Mouse (Mus musculus): Measurements from ENCODE around the gene Nacc1. TPM values are rescaled to one million over a fixed set of nuclear protein-coding genes. Genes with fewer than 3 reads are reported as not detected.
A peak's percentile ranks its signal among the peaks of the same experiment; 100 is the strongest.

Gene Nacc1
- polyA plus RNA-seq, 1 experiment from 2014 or later = 16.1 TPM

GRCm38 (mm10) chr8:84713381-84713780 lies 25.7 kb upstream of the Nacc1 start:
- Histone ChIP-seq H3K9me3 (replicated peaks) (no peaks in the 10 kb centered on the region), H3K4me3 (no peak overlapping the region; the same call in 1 of the 2 replicates), H3K9ac (peak overlapping the region; percentile 57), H3K4me1 (peaks cover 84% of the 10 kb centered on the region), H3K36me3 (ENCODE audit: poor library complexity, severe bottlenecking) (peaks cover 24% of the 10 kb centered on the region), H3K4me2 (peak overlapping the region; percentile 12; the same call in 1 of the 2 replicates), H3K27ac (peak overlapping the region; percentile 98), H3K27me3 (peaks cover 16% of the 10 kb centered on the region; the same call in 1 of the 2 replicates)
- no peak for ATAC-seq
- WGBS = 26% methylated on average over 4 of the region's 4 CpGs

- peak overlapping the region; percentile 98 for H3K27ac ChIP-seq
- 2% methylated on average over 3 of the region's 3 CpGs for WGBS
- H3K9ac ChIP-seq = peak overlapping the region; percentile 57
- 0 out of 2 replicates have a peak overlapping the region, but pooled peaks have one; percentile 7 for H3K4me2 ChIP-seq
- no peaks in the 10 kb centered on the region for H3K9me3 ChIP-seq (replicated peaks)
- H3K4me3 ChIP-seq = no peak overlapping the region
- peaks cover 90% of the 10 kb centered on the region for H3K4me1 ChIP-seq
- H3K27me3 ChIP-seq = peaks cover 22% of the 10 kb centered on the region
- peaks cover 28% of the 10 kb centered on the region for H3K36me3 ChIP-seq (ENCODE audit: poor library complexity, severe bottlenecking)
- ATAC-seq = peak; percentile 19; the same call in 1 of the 2 replicates
Measured at GRCm38 (mm10) chr8:84712759-84713120, 25.1 kb upstream of the Nacc1 start.

- H3K4me1 ChIP-seq = peaks cover 93% of the 10 kb centered on the region
- peak overlapping the region; percentile 54; the same call in 1 of the 2 replicates for H3K9ac ChIP-seq
- H3K27me3 ChIP-seq = peaks cover 27% of the 10 kb centered on the region
- peaks cover 30% of the 10 kb centered on the region for H3K36me3 ChIP-seq (ENCODE audit: poor library complexity, severe bottlenecking)
- H3K4me2 ChIP-seq = peak overlapping the region; percentile 10
- H3K9me3 ChIP-seq (replicated peaks) = no peaks in the 10 kb centered on the region
- H3K27ac ChIP-seq = peak overlapping the region; percentile 98
- no peak overlapping the region for H3K4me3 ChIP-seq
- WGBS = 4% methylated on average over 10 of the region's 11 CpGs
- peak; percentile 85 for ATAC-seq
Measured at GRCm38 (mm10) chr8:84711933-84712758, 24.5 kb upstream of the Nacc1 start.

- no peak overlapping the region for H3K4me3 ChIP-seq
- H3K9ac ChIP-seq = peak overlapping the region; percentile 54; the same call in 1 of the 2 replicates
- peaks cover 30% of the 10 kb centered on the region for H3K27me3 ChIP-seq
- H3K9me3 ChIP-seq (replicated peaks) = no peaks in the 10 kb centered on the region
- peak overlapping the region; percentile 10 for H3K4me2 ChIP-seq
- H3K36me3 ChIP-seq (ENCODE audit: poor library complexity, severe bottlenecking) = peaks cover 24% of the 10 kb centered on the region
- H3K27ac ChIP-seq = peak overlapping the region; percentile 98
- no peak for ATAC-seq
- H3K4me1 ChIP-seq = peaks cover 94% of the 10 kb centered on the region
- 46% methylated on average over 3 of the region's 3 CpGs for WGBS
Measured at GRCm38 (mm10) chr8:84711312-84711711, 23.6 kb upstream of the Nacc1 start.

GRCm38 (mm10) chr8:84709931-84710330 lies 22.3 kb upstream of the Nacc1 start:
- Histone ChIP-seq H3K36me3 (ENCODE audit: poor library complexity, severe bottlenecking) (peaks cover 18% of the 10 kb centered on the region), H3K4me1 (peaks cover 95% of the 10 kb centered on the region), H3K27me3 (peaks cover 38% of the 10 kb centered on the region), H3K4me2 (0 out of 2 replicates have a peak overlapping the region, but pooled peaks have one; percentile 3), H3K9me3 (replicated peaks) (no peaks in the 10 kb centered on the region), H3K9ac (peak overlapping the region; percentile 52), H3K27ac (peak overlapping the region; percentile 98), H3K4me3 (no peak overlapping the region)
- ATAC-seq = no peak
- 88% methylated on average over 1 of the region's 1 CpGs for WGBS

- WGBS = 6% methylated on average over 12 of the region's 12 CpGs
- peak; percentile 76 for ATAC-seq
- peaks cover 93% of the 10 kb centered on the region for H3K4me1 ChIP-seq
- no peak overlapping the region for H3K4me3 ChIP-seq
- H3K27ac ChIP-seq = peak overlapping the region; percentile 98
- peak overlapping the region; percentile 0; the same call in 1 of the 2 replicates for H3K9ac ChIP-seq
- no peaks in the 10 kb centered on the region for H3K9me3 ChIP-seq (replicated peaks)
- peak overlapping the region; percentile 3; the same call in 1 of the 2 replicates for H3K4me2 ChIP-seq
- peaks cover 14% of the 10 kb centered on the region for H3K36me3 ChIP-seq (ENCODE audit: poor library complexity, severe bottlenecking)
- peaks cover 44% of the 10 kb centered on the region for H3K27me3 ChIP-seq
Measured at GRCm38 (mm10) chr8:84708774-84709475, 21.3 kb upstream of the Nacc1 start.

- Histone ChIP-seq H3K9me3 (replicated peaks) (no peaks in the 10 kb centered on the region), H3K4me2 (peak overlapping the region; percentile 56), H3K9ac (peak overlapping the region; percentile 72), H3K36me3 (ENCODE audit: poor library complexity, severe bottlenecking) (peaks cover 15% of the 10 kb centered on the region; the same call in 1 of the 2 replicates), H3K27ac (peak overlapping the region; percentile 98), H3K4me3 (peak overlapping the region; percentile 35), H3K27me3 (peaks cover 52% of the 10 kb centered on the region), H3K4me1 (peaks cover 90% of the 10 kb centered on the region)
- 5% methylated on average over 15 of the region's 15 CpGs for whole genome bisulfite sequencing
- no peak for ATAC-seq
Measured at GRCm38 (mm10) chr8:84708071-84708541, 20.4 kb upstream of the Nacc1 start.

- peak overlapping the region; percentile 98 for H3K27ac ChIP-seq
- H3K9ac ChIP-seq = peak overlapping the region; percentile 72
- peaks cover 60% of the 10 kb centered on the region for H3K27me3 ChIP-seq
- peak overlapping the region; percentile 56 for H3K4me2 ChIP-seq
- no peaks in the 10 kb centered on the region for H3K9me3 ChIP-seq (replicated peaks)
- H3K4me1 ChIP-seq = peaks cover 85% of the 10 kb centered on the region
- ATAC-seq = no peak
- peak overlapping the region; percentile 35 for H3K4me3 ChIP-seq
- WGBS = 11% methylated on average over 22 of the region's 22 CpGs
- peaks cover 15% of the 10 kb centered on the region; the same call in 1 of the 2 replicates for H3K36me3 ChIP-seq (ENCODE audit: poor library complexity, severe bottlenecking)
Measured at GRCm38 (mm10) chr8:84707267-84707883, 19.7 kb upstream of the Nacc1 start.

- WGBS = 4% methylated on average over 43 of the region's 45 CpGs
- peak overlapping the region; percentile 56 for H3K4me2 ChIP-seq
- H3K4me1 ChIP-seq = peaks cover 85% of the 10 kb centered on the region
- peak overlapping the region; percentile 35 for H3K4me3 ChIP-seq
- peaks cover 66% of the 10 kb centered on the region for H3K27me3 ChIP-seq
- no peaks in the 10 kb centered on the region for H3K9me3 ChIP-seq (replicated peaks)
- H3K27ac ChIP-seq = peak overlapping the region; percentile 98
- peak overlapping the region; percentile 72 for H3K9ac ChIP-seq
- peaks cover 15% of the 10 kb centered on the region; the same call in 1 of the 2 replicates for H3K36me3 ChIP-seq (ENCODE audit: poor library complexity, severe bottlenecking)
- no peak for ATAC-seq
Measured at GRCm38 (mm10) chr8:84706610-84707266, 19.1 kb upstream of the Nacc1 start.

GRCm38 (mm10) chr8:84705960-84706359 lies 18.3 kb upstream of the Nacc1 start:
- peak overlapping the region; percentile 56 for H3K4me2 ChIP-seq
- H3K9ac ChIP-seq = peak overlapping the region; percentile 72
- peak overlapping the region; percentile 98 for H3K27ac ChIP-seq
- H3K27me3 ChIP-seq = peaks cover 74% of the 10 kb centered on the region
- H3K9me3 ChIP-seq (replicated peaks) = no peaks in the 10 kb centered on the region
- WGBS = 3% methylated on average over 12 of the region's 12 CpGs
- peak overlapping the region; percentile 37 for H3K4me3 ChIP-seq
- ATAC-seq = no peak
- H3K4me1 ChIP-seq = peaks cover 82% of the 10 kb centered on the region
- H3K36me3 ChIP-seq (ENCODE audit: poor library complexity, severe bottlenecking) = peaks cover 15% of the 10 kb centered on the region; the same call in 1 of the 2 replicates

Measured in forebrain, embryonic 13.5 days (tissue).